ENCODE assay signal across 9 mouse cellular contexts in genomic region chr3:105051103-105051502, GRCm38 (mm10). TPM values are rescaled to one million over a fixed set of nuclear protein-coding genes. Genes with fewer than 3 reads are reported as not detected.
DNase-seq lines count a peak whose midpoint lies in the region; ATAC-seq and TF ChIP-seq lines count a peak whose summit lies in the region.
"Had no signal": no experiment of that assay in that cellular context is flagged by ENCODE, and none has a peak within 500 bp of the region (broad histone marks: within the 10 kb centered on the region; RNA-seq: fewer than 3 reads in every experiment).

No protein-coding gene starts in this region.

- peak overlapping the region; percentile 67 for H3K4me3 ChIP-seq in kidney, embryonic 14.5 days (ENCODE audit: low read length)
- peak overlapping the region; percentile 94 for H3K4me3 ChIP-seq in embryonic fibroblast, embryonic 13.5 days (ENCODE audit: insufficient read depth, low read length)
- peak overlapping the region; percentile 68 for H3K4me3 ChIP-seq in hindbrain, postnatal 0 days (ENCODE audit: low read length)
- peak overlapping the region; percentile 91 for H3K4me3 ChIP-seq in midbrain, postnatal 0 days (ENCODE audit: low read depth, low read length)

- no peaks in the 10 kb centered on the region for H3K27me3 ChIP-seq in kidney, embryonic 14.5 days (ENCODE audit: control insufficient read depth, insufficient read depth, low read length)
- no peaks in the 10 kb centered on the region for H3K27me3 ChIP-seq in hindbrain, postnatal 0 days (ENCODE audit: insufficient read depth, low read length)
- no peaks in the 10 kb centered on the region for H3K27me3 ChIP-seq in midbrain, postnatal 0 days (ENCODE audit: insufficient read depth, low read length)

- TF ChIP-seq CTCF in embryonic fibroblast, embryonic 13.5 days (IDR thresholded peaks at IDR 0.05; ENCODE audit: borderline replicate concordance, insufficient read depth, low read length) = no peak
- no peak for TF ChIP-seq CTCF in hindbrain, postnatal 0 days (IDR thresholded peaks at IDR 0.05; ENCODE audit: low read depth)
- TF ChIP-seq CTCF in midbrain, postnatal 0 days (IDR thresholded peaks at IDR 0.05) = no peak

- DNase-seq in kidney, postnatal 10 days = no peak
- no peak for DNase-seq in hindbrain, postnatal 0 days (ENCODE audit: low spot score)
- no peak for DNase-seq in midbrain, postnatal 0 days (ENCODE audit: low spot score)
- DNase-seq in cerebellum, postnatal 10 days = no peak
- no peak for DNase-seq in frontal cortex, adult 2 months (ENCODE audit: extremely low spot score in 1 of 2, low spot score in 1 of 2)
- DNase-seq: gastrocnemius, postnatal 14 days had no signal

- TF ChIP-seq POLR2A in embryonic fibroblast, embryonic 13.5 days (IDR thresholded peaks at IDR 0.05; ENCODE audit: low read depth, low read length) = no peak

- H3K27ac ChIP-seq in kidney, embryonic 14.5 days (ENCODE audit: low read depth, low read length) = peak overlapping the region; percentile 51; the same call in 1 of the 2 replicates
- H3K27ac ChIP-seq in embryonic fibroblast, embryonic 13.5 days (ENCODE audit: insufficient read depth, low read length) = no peak overlapping the region
- no peak overlapping the region for H3K27ac ChIP-seq in hindbrain, postnatal 0 days
- H3K27ac ChIP-seq in midbrain, postnatal 0 days (ENCODE audit: low read depth, low read length) = no peak overlapping the region

- WGBS in kidney, embryonic 14.5 days = 42% methylated on average over 2 of the region's 2 CpGs
- WGBS in hindbrain, postnatal 0 days = 64% methylated on average over 2 of the region's 2 CpGs
- WGBS in midbrain, postnatal 0 days = 60% methylated on average over 2 of the region's 2 CpGs

- no peaks in the 10 kb centered on the region for H3K9me3 ChIP-seq in kidney, embryonic 14.5 days (ENCODE audit: control insufficient read depth, low read length)
- no peaks in the 10 kb centered on the region for H3K9me3 ChIP-seq in hindbrain, postnatal 0 days (ENCODE audit: low read length)
- no peaks in the 10 kb centered on the region for H3K9me3 ChIP-seq in midbrain, postnatal 0 days (ENCODE audit: low read length)

- H3K36me3 ChIP-seq in kidney, embryonic 14.5 days (ENCODE audit: control insufficient read depth, insufficient read depth, low read length) = no peaks in the 10 kb centered on the region
- H3K36me3 ChIP-seq in hindbrain, postnatal 0 days (ENCODE audit: insufficient read depth, low read length) = no peaks in the 10 kb centered on the region
- no peaks in the 10 kb centered on the region for H3K36me3 ChIP-seq in midbrain, postnatal 0 days (ENCODE audit: insufficient read depth, low read length)

- peak overlapping the region; percentile 28; the same call in 1 of the 2 replicates for H3K9ac ChIP-seq in kidney, embryonic 14.5 days (ENCODE audit: low read depth, low read length)
- peak overlapping the region; percentile 92; the same call in 1 of the 2 replicates for H3K9ac ChIP-seq in hindbrain, postnatal 0 days (replicated peaks; ENCODE audit: low read length)
- H3K9ac ChIP-seq in midbrain, postnatal 0 days (replicated peaks; ENCODE audit: low read length, poor library complexity, severe bottlenecking) = peak overlapping the region; percentile 94

- no peak for ATAC-seq in kidney, embryonic 14.5 days (ENCODE audit: low FRiP score, low TSS enrichment)
- no peak for ATAC-seq in hindbrain, postnatal 0 days
- ATAC-seq in midbrain, postnatal 0 days (ENCODE audit: low FRiP score) = no peak
- ATAC-seq in CD4-positive, CD25-positive, alpha-beta regulatory T cell, adult 4 months = no peak

- H3K4me2 ChIP-seq in kidney, embryonic 14.5 days (replicated peaks; ENCODE audit: low read depth, low read length) = peak overlapping the region; percentile 64
- peak overlapping the region; percentile 71 for H3K4me2 ChIP-seq in hindbrain, postnatal 0 days (ENCODE audit: low read depth, low read length)
- peak overlapping the region; percentile 62 for H3K4me2 ChIP-seq in midbrain, postnatal 0 days (ENCODE audit: low read depth, low read length, poor library complexity, severe bottlenecking)

- H3K4me1 ChIP-seq in kidney, embryonic 14.5 days (ENCODE audit: control insufficient read depth, insufficient read depth, low read length) = peaks cover 15% of the 10 kb centered on the region; the same call in 1 of the 2 replicates
- peaks cover 23% of the 10 kb centered on the region for H3K4me1 ChIP-seq in embryonic fibroblast, embryonic 13.5 days (ENCODE audit: control insufficient read depth, insufficient read depth, low read length)
- H3K4me1 ChIP-seq in hindbrain, postnatal 0 days (ENCODE audit: insufficient read depth, low read length) = peaks cover 8% of the 10 kb centered on the region
- peaks cover 18% of the 10 kb centered on the region for H3K4me1 ChIP-seq in midbrain, postnatal 0 days (ENCODE audit: insufficient read depth, low read length)

RNA-seq across cellular contexts. Expression of gene Cttnbp2nl, which starts 1.8 kb away (rescaled TPM):
- 11.5 and 27.4 TPM in 2 replicates for polyA plus RNA-seq in kidney, embryonic 14.5 days (2014; fragmentation: Nextera tagmentation; extraction: Ambion mirVana)
- polyA plus RNA-seq in embryonic fibroblast, embryonic 13.5 days (2011; ENCODE audit: insufficient read length, low read depth, missing spikeins) = 54.8 and 74.0 TPM in 2 replicates
- total RNA-seq in hindbrain, postnatal 0 days (2014; rRNA removed) = 24.9 and 27.8 TPM in 2 replicates
- polyA plus RNA-seq in hindbrain, postnatal 0 days (2015; fragmentation: Nextera tagmentation; extraction: Ambion mirVana) = 35.9 and 42.4 TPM in 2 replicates
- total RNA-seq in midbrain, postnatal 0 days (2014; rRNA removed) = 34.1 and 36.7 TPM in 2 replicates
- 41.9 and 45.7 TPM in 2 replicates for polyA plus RNA-seq in midbrain, postnatal 0 days (2015; fragmentation: Nextera tagmentation; extraction: Ambion mirVana)
- polyA plus RNA-seq in CD4-positive, CD25-positive, alpha-beta regulatory T cell, adult 4 months (2017; shearing (Covaris generic)) = under 1 TPM in 1 of 2 experiments, not detected in 1; 0.15 TPM
- polyA plus RNA-seq in frontal cortex, adult 2 months (2012; rRNA removed) = 9.3 and 10.3 TPM in 2 replicates

RNA-seq across cellular contexts. Expression of gene 4930564D02Rik, which starts 15.5 kb away (rescaled TPM):
- not detected in 2 replicates for polyA plus RNA-seq in kidney, embryonic 14.5 days (2014; fragmentation: Nextera tagmentation; extraction: Ambion mirVana)
- polyA plus RNA-seq in embryonic fibroblast, embryonic 13.5 days (2011; ENCODE audit: insufficient read length, low read depth, missing spikeins) = not detected in 2 replicates
- not detected in 2 replicates for total RNA-seq in hindbrain, postnatal 0 days (2014; rRNA removed)
- not detected in 2 replicates for polyA plus RNA-seq in hindbrain, postnatal 0 days (2015; fragmentation: Nextera tagmentation; extraction: Ambion mirVana)
- total RNA-seq in midbrain, postnatal 0 days (2014; rRNA removed) = not detected in 2 replicates
- polyA plus RNA-seq in midbrain, postnatal 0 days (2015; fragmentation: Nextera tagmentation; extraction: Ambion mirVana) = not detected in 2 replicates
- not detected for polyA plus RNA-seq in CD4-positive, CD25-positive, alpha-beta regulatory T cell, adult 4 months (2017; shearing (Covaris generic))
- not detected in 2 replicates for polyA plus RNA-seq in frontal cortex, adult 2 months (2012; rRNA removed)
- total RNA-seq: gastrocnemius, postnatal 14 days had no signal

Comparison
In these comparisons a context has a peak if more than half of its experiments do, and no peak if none do; other contexts are left out.
1. H3K9ac ChIP-seq: peak in every context shown above with its lines; median percentile 94 in midbrain, postnatal 0 days; 92 in hindbrain, postnatal 0 days; 28 in kidney, embryonic 14.5 days.